Mouse (Mus musculus) kidney, adult 2 months (tissue): ENCODE measurements at regions not wholly inside any gene's neighbourhood (a gene's known extent, or its start where the extent isn't known, plus 50 kb on each side); places are given as distances from the start of the nearest gene placed in this dataset.

Experiments used
- DNase-seq: peaks from one replicate; pipeline ENCODE4 v3.0.0; 2021
- H3K27ac ChIP-seq: fragments of 200-500 bp; 2 replicates; pipeline ENCODE4 v1.5.1; 2012; ENCODE audit warnings: low read depth, low read length, control low read depth, inconsistent platforms; ENCODE audit not compliant: insufficient read depth
- H3K27me3 ChIP-seq: fragments of 200-500 bp; replicated peaks from 2 replicates; pipeline ENCODE4 v1.6.1; 2012; ENCODE audit warnings: mild to moderate bottlenecking, moderate library complexity, low read length, inconsistent platforms; ENCODE audit not compliant: control insufficient read depth, insufficient read depth
- H3K36me3 ChIP-seq: fragments of 200-500 bp; 2 replicates; pipeline ENCODE4 v1.6.1; 2012; ENCODE audit warnings: mild to moderate bottlenecking, moderate library complexity, low read length, inconsistent platforms; ENCODE audit not compliant: control insufficient read depth, insufficient read depth
- H3K4me1 ChIP-seq: fragments of 200-500 bp; 2 replicates; pipeline ENCODE4 v1.6.1; 2011; ENCODE audit warnings: low read length; ENCODE audit not compliant: control insufficient read depth, insufficient read depth
- H3K4me3 ChIP-seq: fragments of 200-500 bp; 2 replicates; pipeline ENCODE4 v1.5.1; 2011; ENCODE audit warnings: mild to moderate bottlenecking, low read depth, low read length, control low read depth; ENCODE audit not compliant: insufficient read depth
- CTCF ChIP-seq: fragments of 200-500 bp; conservative IDR thresholded peaks from 2 replicates; pipeline ENCODE4 v1.5.1; 2011; ENCODE audit warnings: low read depth, mild to moderate bottlenecking, control low read depth, low read length, moderate library complexity, mixed read lengths; ENCODE audit not compliant: insufficient read depth, insufficient read length
- POLR2A ChIP-seq: fragments of 200-500 bp; IDR thresholded peaks from one replicate; pipeline ENCODE4 v1.6.1; 2011; ENCODE audit warnings: low read depth, low read length, control low read depth
- WGBS: fragments of 180-500 bp; shearing (Covaris S2); methylation state at CpG from one replicate; pipeline ENCODE4 v1.1.7; 2018; 5-methylcytosine and 5-hydroxymethylcytosine counted together

GRCm38 (mm10) chr3:149444854-149445577 lies 454.7 kb upstream of the Adgrl2 start:
- TF ChIP-seq CTCF, result peak; percentile 55
- no peak for TF ChIP-seq POLR2A
- H3K27ac ChIP-seq, result no peak overlapping the region
- H3K36me3 ChIP-seq, result no peaks in the 10 kb centered on the region
- no peaks in the 10 kb centered on the region for H3K27me3 ChIP-seq
- H3K4me3 ChIP-seq, result peak overlapping the region; percentile 35; the same call in 1 of the 2 replicates
- H3K4me1 ChIP-seq, result no peaks in the 10 kb centered on the region
- DNase-seq, result peak; percentile 57
- WGBS, result 13% methylated on average over 15 of the region's 15 CpGs

GRCm38 (mm10) chr3:149444377-149444776 lies 454.0 kb upstream of the Adgrl2 start:
- Histone ChIP-seq H3K4me1 (no peaks in the 10 kb centered on the region), H3K27ac (no peak overlapping the region)
- TF ChIP-seq POLR2A (no peak), CTCF (no peak)

GRCm38 (mm10) chr3:149441227-149441626 lies 450.9 kb upstream of the Adgrl2 start:
- Histone ChIP-seq H3K4me1 (no peaks in the 10 kb centered on the region), H3K4me3 (no peak overlapping the region), H3K27me3 (no peaks in the 10 kb centered on the region), H3K27ac (no peak overlapping the region), H3K36me3 (no peaks in the 10 kb centered on the region)
- DNase-seq, result no peak
- no peak for TF ChIP-seq POLR2A
- no peak for TF ChIP-seq CTCF

More at GRCm38 (mm10) chr3:149444377-149444776, 454.0 kb upstream of the Adgrl2 start:
- WGBS, result 72% methylated on average over 8 of the region's 8 CpGs
- Histone ChIP-seq H3K27me3 (no peaks in the 10 kb centered on the region), H3K36me3 (no peaks in the 10 kb centered on the region), H3K4me3 (no peak overlapping the region)
- no peak for DNase-seq

GRCm38 (mm10) chr3:149437763-149438162 lies 447.4 kb upstream of the Adgrl2 start:
- no peak for TF ChIP-seq POLR2A
- TF ChIP-seq CTCF, result no peak
- no peak overlapping the region for H3K27ac ChIP-seq

GRCm38 (mm10) chr3:149436944-149437343 lies 446.6 kb upstream of the Adgrl2 start:
- no peak for TF ChIP-seq POLR2A
- TF ChIP-seq CTCF, result no peak
- Histone ChIP-seq H3K36me3 (no peaks in the 10 kb centered on the region), H3K27me3 (no peaks in the 10 kb centered on the region), H3K27ac (no peak overlapping the region), H3K4me1 (no peaks in the 10 kb centered on the region), H3K4me3 (no peak overlapping the region)
- WGBS, result 93% methylated on average over 6 of the region's 6 CpGs
- DNase-seq, result no peak

More at GRCm38 (mm10) chr3:149437763-149438162, 447.4 kb upstream of the Adgrl2 start:
- no peaks in the 10 kb centered on the region for H3K4me1 ChIP-seq
- peak; percentile 22 for DNase-seq
- WGBS, result 54% methylated on average over 8 of the region's 8 CpGs
- no peaks in the 10 kb centered on the region for H3K36me3 ChIP-seq
- H3K4me3 ChIP-seq, result no peak overlapping the region
- H3K27me3 ChIP-seq, result no peaks in the 10 kb centered on the region

GRCm38 (mm10) chr3:149436420-149436819 lies 446.1 kb upstream of the Adgrl2 start:
- DNase-seq, result no peak
- TF ChIP-seq CTCF (no peak), POLR2A (no peak)
- Histone ChIP-seq H3K36me3 (no peaks in the 10 kb centered on the region), H3K4me1 (no peaks in the 10 kb centered on the region), H3K27me3 (no peaks in the 10 kb centered on the region), H3K27ac (no peak overlapping the region), H3K4me3 (no peak overlapping the region)
- 84% methylated on average over 8 of the region's 8 CpGs for WGBS

GRCm38 (mm10) chr3:149431795-149432194 lies 441.4 kb upstream of the Adgrl2 start:
- WGBS, result 93% methylated on average over 10 of the region's 10 CpGs
- Histone ChIP-seq H3K36me3 (no peaks in the 10 kb centered on the region), H3K27me3 (no peaks in the 10 kb centered on the region; the same call in 1 of the 2 replicates), H3K27ac (no peak overlapping the region), H3K4me1 (no peaks in the 10 kb centered on the region), H3K4me3 (no peak overlapping the region)
- TF ChIP-seq POLR2A (no peak), CTCF (no peak)
- DNase-seq, result no peak
